Mouse (Mus musculus) hindbrain, postnatal 0 days (tissue): Measurements from ENCODE around the gene Lime1. TPM values are rescaled to one million over a fixed set of nuclear protein-coding genes. Genes with fewer than 3 reads are reported as not detected.

Source experiments
- ATAC-seq: fragments of 200-750 bp; cut with Nextera tagmentation; 2 replicates; pipeline ENCODE4 v1.8.0; 2017; ENCODE audit warnings: mild to moderate bottlenecking, moderate TSS enrichment, moderate library complexity
- DNase-seq: peaks from one replicate; pipeline ENCODE4 v3.0.0-alpha.2; 2015; ENCODE audit warnings: low spot score
- H3K27ac ChIP-seq: fragments of 300-500 bp; sonication (generic); 2 replicates; pipeline ENCODE4 v1.5.1; 2014; ENCODE audit warnings: mild to moderate bottlenecking
- H3K27me3 ChIP-seq: fragments of 300-500 bp; sonication (generic); 2 replicates; pipeline ENCODE4 v1.6.1; 2014; ENCODE audit warnings: low read length, mixed read lengths; ENCODE audit not compliant: insufficient read depth
- H3K36me3 ChIP-seq: fragments of 300-500 bp; sonication (generic); 2 replicates; pipeline ENCODE4 v1.6.1; 2014; ENCODE audit warnings: low read length, mixed read lengths; ENCODE audit not compliant: insufficient read depth
- H3K4me1 ChIP-seq: fragments of 300-500 bp; sonication (generic); 2 replicates; pipeline ENCODE4 v1.6.1; 2014; ENCODE audit warnings: antibody characterized with exemption, low read length, mixed read lengths; ENCODE audit not compliant: insufficient read depth
- H3K4me2 ChIP-seq: fragments of 300-500 bp; sonication (generic); 2 replicates; pipeline ENCODE4 v1.6.1; 2014; ENCODE audit warnings: low read depth, mild to moderate bottlenecking, low read length, moderate library complexity, mixed read lengths
- H3K4me3 ChIP-seq: fragments of 300-500 bp; sonication (generic); 2 replicates; pipeline ENCODE4 v1.5.1; 2014; ENCODE audit warnings: low read length
- H3K9ac ChIP-seq: fragments of 300-500 bp; sonication (generic); replicated peaks from 2 replicates; pipeline ENCODE4 v1.6.1; 2014; ENCODE audit warnings: mild to moderate bottlenecking, low read length, moderate library complexity, mixed read lengths
- H3K9me3 ChIP-seq: fragments of 300-500 bp; sonication (generic); 2 replicates; pipeline ENCODE4 v1.6.1; 2016; ENCODE audit warnings: low read length, mixed read lengths
- CTCF ChIP-seq: IDR thresholded peaks from 2 replicates; pipeline ENCODE4 v1.5.1; 2016; ENCODE audit warnings: antibody characterized with exemption, control low read depth, low read depth
- WGBS: fragments of 180-500 bp; shearing (Covaris S2); extraction: QIAGEN DNeasy Blood & Tissue Kit; methylation state at CpG from one replicate; pipeline ENCODE4 v1.1.7; 2014; 5-methylcytosine and 5-hydroxymethylcytosine counted together
- polyA plus RNA-seq: library from polyadenylated mRNA; unstranded; fragments of >200 nt; fragmentation: Nextera tagmentation; extraction: Ambion mirVana; gene quantifications from 2 replicates; pipeline ENCODE4 v1.2.1, GENCODE M21; 2015
- total RNA-seq: library from RNA; depleted of rRNA; stranded (reverse); fragments of >200 nt; gene quantifications from 2 replicates; pipeline ENCODE4 v1.2.3, GENCODE M21; 2014

Gene Lime1
- total and polyA plus RNA-seq, 2 experiments from 2014 or later = 24.1 to 49.0 TPM

DNA sequence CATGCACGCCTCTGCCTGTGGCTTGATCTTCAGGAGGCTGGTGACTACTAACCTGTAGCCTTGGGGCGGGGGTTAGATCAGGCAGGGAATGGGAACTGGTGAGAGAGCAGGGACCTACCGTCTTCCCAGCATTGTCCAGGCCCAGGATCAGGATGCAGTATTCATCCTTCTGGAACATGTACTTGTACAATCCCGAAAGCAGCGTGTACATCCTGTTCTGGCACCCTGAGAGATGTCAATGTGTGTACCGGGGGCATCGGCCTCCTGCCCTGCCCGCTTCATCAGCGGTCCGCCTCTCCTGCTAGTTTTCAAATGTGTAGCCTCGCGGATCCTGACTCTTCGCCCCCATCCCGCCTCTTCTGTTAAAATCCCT, 15.4 kb upstream of the Lime1 start:
- Histone ChIP-seq H3K4me1 (peaks cover 23% of the 10 kb centered on the region; the same call in 1 of the 2 replicates), H3K27me3 (no peaks in the 10 kb centered on the region), H3K4me2 (peak overlapping the region; percentile 96), H3K27ac (peak overlapping the region; percentile 91; the same call in 1 of the 2 replicates), H3K36me3 (peaks cover 27% of the 10 kb centered on the region), H3K9me3 (no peaks in the 10 kb centered on the region), H3K4me3 (peak overlapping the region; percentile 73), H3K9ac (peak overlapping the region; percentile 70)
- ATAC-seq (peak; percentile 15; the same call in 1 of the 2 replicates), DNase-seq (no peak)
- WGBS = 10% methylated on average over 14 of the region's 14 CpGs
- no peak for TF ChIP-seq CTCF

DNA sequence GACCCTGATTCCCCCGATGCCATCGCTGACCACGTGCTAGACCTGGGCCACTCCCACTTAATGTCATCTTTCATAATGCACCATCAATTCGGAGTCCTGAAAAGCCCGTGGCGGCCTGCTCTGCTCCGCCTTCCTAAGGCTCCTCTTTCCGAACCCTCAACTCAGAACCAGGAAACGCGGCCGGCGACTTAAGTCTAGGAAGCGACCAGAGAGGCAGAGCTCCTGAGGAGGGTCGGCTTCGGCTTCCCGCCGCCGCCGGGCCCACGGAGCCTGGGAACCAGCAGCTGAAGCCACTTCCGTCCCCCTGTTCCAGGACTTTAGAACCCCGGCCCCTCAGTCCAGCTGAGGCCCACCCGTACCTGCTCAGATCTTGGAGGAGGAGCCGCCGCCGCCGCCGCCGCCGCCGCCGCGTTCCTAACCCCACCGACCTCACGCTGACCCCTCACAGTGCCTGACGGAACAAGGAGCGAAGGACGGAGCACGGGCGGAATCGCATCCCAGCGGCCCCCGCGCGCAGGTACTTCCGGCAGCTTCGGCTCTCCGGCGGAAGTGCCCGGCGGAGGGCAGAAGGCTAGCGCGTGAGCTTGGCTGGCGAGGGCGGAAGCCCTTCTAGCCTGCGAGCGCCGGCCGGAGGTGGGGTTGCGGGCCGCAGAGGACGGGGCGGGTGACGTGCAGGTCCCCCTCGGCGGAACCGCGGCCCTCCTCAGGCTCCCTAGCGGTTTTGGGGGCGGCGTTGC, 14.8 kb upstream of the Lime1 start, which contains the start of the genes Zgpat and Arfrp1:
TSS of gene Zgpat (plus strand) at position 69 of the 737 bp plus-strand sequence.
TSS of gene Arfrp1 (minus strand) at position 545 of the 737 bp plus-strand sequence.
- Histone ChIP-seq H3K4me2 (peak within 1 kb of the TSS; percentile 96), H3K36me3 (peaks cover 21% of the 10 kb centered on the region), H3K27me3 (no peaks in the 10 kb centered on the region), H3K9ac (peak within 1 kb of the TSS; percentile 70), H3K4me1 (peaks cover 23% of the 10 kb centered on the region; the same call in 1 of the 2 replicates), H3K27ac (peak within 1 kb of the TSS; percentile 91), H3K4me3 (peak within 1 kb of the TSS; percentile 73), H3K9me3 (no peaks in the 10 kb centered on the region)
- peak; percentile 93 for DNase-seq
- ATAC-seq = peak; percentile 93
- no peak; the same call in 1 of the 2 replicates for TF ChIP-seq CTCF
- WGBS = under 1% methylated on average over 65 of the region's 71 CpGs

GRCm38 (mm10) chr2:181365655-181366075, 14.2 kb upstream of the Lime1 start:
- Histone ChIP-seq H3K27me3 (no peaks in the 10 kb centered on the region), H3K4me3 (peak overlapping the region; percentile 73), H3K4me1 (peaks cover 23% of the 10 kb centered on the region; the same call in 1 of the 2 replicates), H3K4me2 (peak overlapping the region; percentile 96), H3K9ac (peak overlapping the region; percentile 70), H3K36me3 (peaks cover 15% of the 10 kb centered on the region), H3K27ac (peak overlapping the region; percentile 91), H3K9me3 (no peaks in the 10 kb centered on the region)
- no peak; the same call in 1 of the 2 replicates for TF ChIP-seq CTCF
- ATAC-seq (peak; percentile 61), DNase-seq (no peak)
- 0% methylated on average over 20 of the region's 20 CpGs for WGBS

GRCm38 (mm10) chr2:181370001-181370400, 9.9 kb upstream of the Lime1 start:
- Histone ChIP-seq H3K9me3 (no peaks in the 10 kb centered on the region), H3K9ac (no peak overlapping the region), H3K4me2 (no peak overlapping the region), H3K4me1 (peaks cover 17% of the 10 kb centered on the region; the same call in 1 of the 2 replicates), H3K4me3 (no peak overlapping the region), H3K27me3 (no peaks in the 10 kb centered on the region), H3K36me3 (peaks cover 5% of the 10 kb centered on the region; the same call in 1 of the 2 replicates), H3K27ac (no peak overlapping the region)
- DNase-seq (no peak), ATAC-seq (no peak)
- 98% methylated on average over 5 of the region's 5 CpGs for WGBS
- 0 out of 2 replicates have a peak, but pooled peaks have one; percentile 30 for TF ChIP-seq CTCF

- Histone ChIP-seq H3K4me2 (no peak overlapping the region), H3K27me3 (no peaks in the 10 kb centered on the region), H3K4me3 (no peak overlapping the region), H3K9me3 (no peaks in the 10 kb centered on the region), H3K27ac (no peak overlapping the region), H3K9ac (no peak overlapping the region), H3K4me1 (no peaks in the 10 kb centered on the region), H3K36me3 (peaks cover 31% of the 10 kb centered on the region)
- peak; percentile 61 for TF ChIP-seq CTCF
- 91% methylated on average over 2 of the region's 2 CpGs for WGBS
- ATAC-seq = no peak
- DNase-seq = peak; percentile 56
These were observed 4.1 kb upstream of the Lime1 start for GRCm38 (mm10) chr2:181375787-181376186.

DNA sequence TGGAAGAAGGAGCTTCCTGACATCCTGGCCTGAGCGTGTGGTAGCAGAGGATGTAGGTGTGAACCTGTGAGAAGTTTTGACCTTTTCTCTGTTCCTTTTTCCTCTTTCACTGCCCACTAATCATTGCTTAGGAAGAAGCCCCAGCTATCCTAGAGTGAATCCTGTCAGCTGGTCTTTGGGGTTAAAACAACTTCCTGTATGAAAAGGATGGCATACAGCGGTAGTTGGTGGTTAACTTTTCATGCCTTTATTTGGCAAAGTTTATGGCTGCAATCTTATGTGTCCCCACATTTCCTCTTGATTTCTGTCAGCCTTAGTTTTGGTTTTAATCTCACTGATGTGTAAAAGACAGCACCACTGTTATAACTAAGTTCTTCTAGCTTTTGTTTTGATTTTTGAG, 2.6 kb upstream of the Lime1 start:
- 92% methylated on average over 2 of the region's 2 CpGs for WGBS
- no peak for TF ChIP-seq CTCF
- no peak for DNase-seq
- Histone ChIP-seq H3K4me1 (no peaks in the 10 kb centered on the region), H3K27ac (no peak overlapping the region), H3K9me3 (no peaks in the 10 kb centered on the region), H3K4me2 (no peak overlapping the region), H3K36me3 (peaks cover 29% of the 10 kb centered on the region), H3K9ac (no peak overlapping the region), H3K4me3 (no peak overlapping the region), H3K27me3 (no peaks in the 10 kb centered on the region)
- no peak for ATAC-seq

- TF ChIP-seq CTCF = no peak
- no peak overlapping the region for H3K4me3 ChIP-seq
- 90% methylated on average over 5 of the region's 5 CpGs for WGBS
- H3K27ac ChIP-seq = no peak overlapping the region
- H3K27me3 ChIP-seq = no peaks in the 10 kb centered on the region
- ATAC-seq = no peak
- H3K4me1 ChIP-seq = no peaks in the 10 kb centered on the region
- no peak overlapping the region for H3K4me2 ChIP-seq
- no peaks in the 10 kb centered on the region for H3K9me3 ChIP-seq
- H3K9ac ChIP-seq = no peak overlapping the region
- DNase-seq = no peak
- peaks cover 40% of the 10 kb centered on the region for H3K36me3 ChIP-seq
These were observed 1.2 kb upstream of the Lime1 start for GRCm38 (mm10) chr2:181378701-181379100.
